Mouse (Mus musculus): ENCODE measurements around the gene Sec14l3.
"Not testable (repeated sequence)": the region's sequence is repeated elsewhere in the genome, so short reads cannot be mapped to it uniquely, and the experiment has no call there.

Sec14l3 gene

GRCm38 (mm10) chr11:4101851-4102250 lies 37.2 kb downstream of the Sec14l3 start:
- no peak for DNase-seq (ENCODE audit: low read depth, low spot score)

- no peak for DNase-seq (ENCODE audit: low read depth, low spot score)
Observed at GRCm38 (mm10) chr11:4103522-4103921, 38.9 kb downstream of the Sec14l3 start.

DNA sequence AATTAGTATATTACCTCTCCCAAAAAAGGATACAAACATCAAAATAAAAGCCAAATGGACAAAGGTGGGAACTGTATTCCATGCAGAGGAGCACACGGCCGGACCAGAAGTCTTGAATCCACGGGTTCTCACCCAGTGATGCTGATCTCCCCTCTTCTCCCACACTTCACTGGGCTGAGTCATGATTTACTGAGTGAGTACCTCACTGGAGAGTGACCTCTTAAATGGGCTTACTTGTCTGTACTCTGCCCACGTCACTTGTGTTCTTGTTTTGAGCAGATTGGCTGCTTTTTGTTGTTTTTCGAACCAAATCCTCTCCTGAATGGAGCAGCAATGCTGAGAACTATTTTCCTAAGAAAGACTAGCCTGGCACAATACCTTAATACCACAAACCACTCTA lies 40.3 kb downstream of the Sec14l3 start:
- DNase-seq (ENCODE audit: low read depth, low spot score): no peak

DNA sequence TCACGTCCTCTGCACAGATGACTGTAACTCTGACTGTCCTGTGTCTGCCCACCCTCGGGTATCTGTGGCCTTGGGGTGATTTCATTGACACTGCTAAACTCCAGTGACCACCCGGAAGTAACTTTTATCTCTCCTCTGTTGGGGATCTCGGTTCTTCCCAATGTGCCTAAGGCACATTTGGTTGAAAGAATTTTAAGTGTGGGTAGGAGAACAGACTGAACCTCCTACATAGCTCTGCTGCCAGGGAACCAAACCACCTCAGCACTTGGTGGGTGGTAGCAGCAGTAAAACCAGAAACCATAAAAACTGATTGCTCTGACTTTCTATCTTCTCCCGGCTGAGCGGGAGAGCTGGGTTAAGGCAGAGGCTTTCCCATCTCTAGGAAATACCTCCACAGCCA lies 40.8 kb downstream of the Sec14l3 start:
- no peak for DNase-seq (ENCODE audit: low read depth, low spot score)

GRCm38 (mm10) chr11:4107901-4108300 lies 43.3 kb downstream of the Sec14l3 start:
- not testable (repeated sequence) for DNase-seq (ENCODE audit: low read depth, low spot score)

- no peak for DNase-seq (ENCODE audit: low read depth, low spot score)
Observed at GRCm38 (mm10) chr11:4108691-4109090, 44.0 kb downstream of the Sec14l3 start.

DNA sequence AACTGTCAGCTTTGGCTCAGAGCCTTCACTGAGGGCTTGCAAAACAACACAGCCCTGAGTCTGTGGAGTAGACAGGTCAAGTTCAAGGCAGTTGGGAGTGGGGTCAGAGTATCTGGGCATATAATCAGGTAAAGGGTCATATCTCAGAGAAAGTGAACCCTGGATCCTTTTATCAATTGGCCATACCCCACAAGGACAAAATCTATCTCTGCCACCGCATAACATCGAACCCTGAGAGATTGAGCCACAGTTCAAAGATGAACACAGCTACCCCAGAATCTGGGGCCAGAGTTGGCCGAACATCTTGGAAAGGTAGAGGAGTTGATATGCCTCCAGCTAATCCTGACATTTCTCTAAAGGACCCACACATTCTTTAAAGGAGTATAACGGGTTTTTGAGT lies 47.4 kb downstream of the Sec14l3 start:
- DNase-seq (ENCODE audit: low read depth, low spot score): no peak

- DNase-seq (ENCODE audit: low read depth, low spot score): no peak
Observed at GRCm38 (mm10) chr11:4112861-4113260, 48.2 kb downstream of the Sec14l3 start.

- no peak for DNase-seq (ENCODE audit: low read depth, low spot score)
Observed at GRCm38 (mm10) chr11:4113496-4113895, 48.9 kb downstream of the Sec14l3 start.

- no peak for DNase-seq (ENCODE audit: low read depth, low spot score)
Observed at GRCm38 (mm10) chr11:4113970-4114369, 49.3 kb downstream of the Sec14l3 start.

- DNase-seq (ENCODE audit: low read depth, low spot score): not testable (repeated sequence)
Observed at GRCm38 (mm10) chr11:4114541-4114940, 49.9 kb downstream of the Sec14l3 start.

- DNase-seq (ENCODE audit: low read depth, low spot score): no peak
Observed at GRCm38 (mm10) chr11:4115407-4115806, 50.8 kb downstream of the Sec14l3 start.

DNA sequence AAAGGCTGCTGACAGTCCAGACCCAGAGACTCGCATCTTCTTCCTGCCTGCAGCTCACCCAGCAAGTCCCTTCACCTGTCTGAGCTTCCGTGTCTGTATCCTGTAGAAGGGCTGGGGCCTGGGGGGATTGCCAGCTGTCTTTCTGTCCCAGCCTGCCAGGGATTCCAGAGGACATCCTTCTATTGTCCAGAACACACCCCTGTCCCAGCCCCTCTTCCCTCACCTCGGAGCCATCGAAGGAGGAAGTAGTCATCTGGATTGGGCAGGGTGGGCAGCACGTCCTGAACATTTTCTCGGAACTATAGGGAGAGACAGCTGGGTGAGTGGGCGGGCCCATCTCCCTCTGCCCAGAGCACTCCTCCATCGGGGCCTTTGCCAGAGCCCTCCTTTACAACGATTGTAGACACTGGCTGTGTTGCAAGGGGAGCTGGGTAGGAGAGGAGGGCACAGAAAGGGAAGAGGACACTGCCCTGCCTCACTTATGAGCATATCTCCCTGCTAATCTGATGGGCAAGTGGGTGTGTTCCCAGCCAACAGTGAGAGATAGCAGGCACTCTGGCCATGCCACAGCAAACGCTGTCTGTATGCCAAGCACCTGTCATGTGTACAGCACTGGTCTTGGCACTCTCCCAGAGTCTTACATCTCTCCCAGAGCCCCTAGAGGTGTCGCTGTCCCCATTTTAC lies 52.0 kb downstream of the Sec14l3 start:
- no peak for DNase-seq (ENCODE audit: low read depth, low spot score)

DNA sequence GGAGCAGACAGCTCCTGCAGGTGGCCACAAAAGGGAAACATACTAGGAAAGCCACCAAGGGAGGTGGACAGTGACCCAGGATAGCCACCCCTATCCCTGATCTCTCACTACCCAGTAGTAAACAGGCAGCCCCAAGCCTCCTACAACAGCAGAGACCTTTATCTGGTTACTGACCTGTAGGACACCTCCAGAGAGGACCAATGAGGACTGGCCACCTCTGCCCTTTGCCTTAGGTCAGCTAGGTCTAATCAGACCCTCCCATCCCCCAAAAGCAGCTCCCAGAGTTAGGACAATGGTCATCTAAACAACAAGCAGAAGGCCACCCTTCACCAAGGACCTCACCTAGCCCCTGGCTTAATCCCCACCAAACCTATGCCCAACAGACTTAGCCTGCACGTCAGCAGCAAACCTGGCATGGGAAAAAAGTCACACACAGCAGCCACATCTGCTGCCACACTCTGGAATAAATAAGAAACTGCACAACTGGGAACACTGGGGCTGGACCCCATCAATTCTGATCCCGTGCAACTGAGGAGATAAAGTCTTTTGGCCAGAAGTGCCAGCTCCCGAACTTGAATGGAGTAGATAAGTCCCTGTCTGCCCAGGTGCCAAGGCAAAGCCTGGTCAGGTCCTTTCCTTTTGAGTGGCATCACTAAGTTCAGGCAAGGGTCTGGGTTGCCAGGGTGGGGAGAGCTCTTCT lies 52.9 kb downstream of the Sec14l3 start:
- DNase-seq (ENCODE audit: low read depth, low spot score): no peak

- peak; percentile 53 for DNase-seq (ENCODE audit: low read depth, low spot score)
Observed at GRCm38 (mm10) chr11:4118081-4118921, 53.7 kb downstream of the Sec14l3 start.

DNA sequence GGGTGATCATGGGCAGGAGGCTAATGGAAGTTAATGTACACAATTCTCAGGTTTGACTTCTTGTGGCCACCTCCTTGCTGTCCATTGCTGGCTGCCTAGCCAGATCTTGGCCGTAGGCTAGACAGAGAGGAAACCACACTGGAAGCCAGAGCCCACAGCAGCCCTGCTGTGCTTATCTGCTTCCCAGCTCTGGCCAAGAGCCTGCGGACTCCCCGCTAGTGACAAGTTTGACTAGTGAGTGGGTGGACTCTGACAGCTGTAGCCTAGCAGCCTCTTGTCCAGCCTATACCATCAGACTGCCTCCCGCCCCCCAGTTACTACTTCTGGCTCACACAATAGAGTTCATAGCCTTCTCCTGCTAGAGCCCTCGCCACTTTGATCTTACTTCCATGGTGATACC lies 55.0 kb downstream of the Sec14l3 start:
- no peak for DNase-seq (ENCODE audit: low read depth, low spot score)

DNA sequence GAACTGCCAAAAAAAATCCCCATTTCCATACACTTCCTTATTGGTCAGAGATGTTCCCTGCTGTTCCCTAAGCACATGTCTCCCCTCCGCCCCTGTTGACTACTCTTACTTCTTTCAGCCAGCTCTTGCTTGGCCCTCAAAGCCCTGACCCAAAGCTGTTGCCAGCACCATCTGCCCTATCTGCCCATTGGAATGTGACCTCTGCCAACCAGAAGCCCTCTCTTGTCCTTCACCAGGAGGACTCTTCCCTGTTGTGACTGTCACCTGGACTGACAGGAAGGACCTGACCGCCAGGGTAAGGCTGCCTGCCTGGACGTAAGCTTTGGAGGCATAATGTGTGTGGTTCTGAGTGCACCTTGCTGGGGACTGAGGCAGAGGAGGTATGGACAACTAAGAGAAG lies 57.0 kb downstream of the Sec14l3 start:
- no peak for DNase-seq (ENCODE audit: low read depth, low spot score)

DNA sequence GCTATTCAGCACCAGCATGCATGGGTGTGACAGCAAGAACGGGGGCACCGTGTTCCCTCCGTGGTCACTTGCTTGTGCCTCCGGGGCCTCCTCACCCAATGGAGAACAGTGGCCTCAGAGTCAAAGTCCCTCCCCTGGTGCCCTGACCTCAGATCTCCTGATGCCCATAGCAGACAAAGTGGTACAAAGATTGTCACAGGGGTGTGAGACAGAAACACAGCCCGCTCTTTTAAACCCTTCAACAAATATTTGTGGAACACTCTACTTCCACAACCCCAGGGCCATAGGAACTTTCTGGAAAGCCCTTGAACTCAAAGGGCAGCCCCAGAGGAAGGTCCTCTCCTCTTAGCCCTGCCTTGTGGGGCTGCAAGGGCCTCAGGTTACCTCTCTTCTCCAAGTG lies 57.6 kb downstream of the Sec14l3 start:
- DNase-seq (ENCODE audit: low read depth, low spot score): no peak

DNA sequence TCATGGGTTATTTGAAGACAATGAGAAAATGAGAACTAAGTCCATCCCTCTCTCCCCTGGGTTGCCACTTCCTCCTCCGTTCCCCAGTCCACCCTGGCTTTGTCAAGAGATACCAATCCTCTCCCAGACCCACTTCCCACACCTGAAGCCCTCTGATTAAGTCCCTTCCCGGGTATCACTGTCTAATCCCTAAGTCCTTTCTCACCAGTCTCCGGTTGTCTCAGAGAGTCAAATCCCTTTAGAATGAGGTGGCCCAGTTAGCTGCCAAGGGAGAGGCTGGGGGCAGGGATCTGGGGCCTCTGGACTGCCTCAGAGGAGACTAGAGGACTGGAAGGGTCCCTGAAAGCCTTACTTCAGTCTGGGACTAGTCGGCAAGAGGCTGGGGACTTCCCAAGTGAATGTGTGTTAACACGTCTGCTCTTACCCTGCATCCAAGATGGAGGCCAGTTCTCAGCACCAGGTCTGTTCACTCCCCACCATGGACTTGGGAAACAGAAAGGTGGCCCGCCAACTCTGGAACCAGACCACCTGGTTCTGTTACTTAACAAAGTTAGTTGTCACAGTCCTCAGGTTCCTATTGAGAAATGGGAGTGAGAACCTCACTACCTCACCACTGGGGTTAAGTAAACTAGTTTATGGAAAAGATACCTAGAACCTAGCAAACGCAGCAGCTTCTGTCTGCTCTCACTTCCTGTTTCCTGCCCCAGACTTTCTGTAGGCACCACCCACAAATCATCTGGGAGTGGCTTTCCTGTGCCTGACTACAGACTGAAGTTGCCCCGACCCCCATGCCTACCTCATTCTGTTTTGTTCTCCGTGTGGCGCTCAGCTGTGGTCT lies 58.3 kb downstream of the Sec14l3 start, which contains the start of gene Sec14l2:
Gene Sec14l2 (minus strand): TSS at position 674 of the 838 bp plus-strand sequence.
- DNase-seq (ENCODE audit: low read depth, low spot score): no peak

DNA sequence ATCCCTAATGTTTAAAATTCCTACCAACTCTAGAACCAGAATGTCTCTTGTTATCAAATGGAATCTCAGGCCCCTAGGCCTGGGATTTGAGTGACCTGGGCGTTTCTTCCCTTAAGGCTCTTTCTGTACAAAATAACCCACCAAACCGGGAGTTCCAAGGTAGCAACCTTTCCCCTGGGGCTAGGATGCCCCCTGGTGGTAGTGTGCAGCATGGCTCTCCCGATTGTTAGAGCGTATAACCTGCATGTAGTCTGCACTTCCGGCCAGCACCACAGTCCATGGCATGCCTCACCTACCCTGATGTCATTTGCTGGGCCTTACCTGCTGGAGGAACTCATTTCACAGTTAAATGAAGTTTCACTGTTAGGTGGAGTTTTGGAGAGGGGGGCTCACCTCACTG lies 59.3 kb downstream of the Sec14l3 start:
- no peak for DNase-seq (ENCODE audit: low read depth, low spot score)

DNA sequence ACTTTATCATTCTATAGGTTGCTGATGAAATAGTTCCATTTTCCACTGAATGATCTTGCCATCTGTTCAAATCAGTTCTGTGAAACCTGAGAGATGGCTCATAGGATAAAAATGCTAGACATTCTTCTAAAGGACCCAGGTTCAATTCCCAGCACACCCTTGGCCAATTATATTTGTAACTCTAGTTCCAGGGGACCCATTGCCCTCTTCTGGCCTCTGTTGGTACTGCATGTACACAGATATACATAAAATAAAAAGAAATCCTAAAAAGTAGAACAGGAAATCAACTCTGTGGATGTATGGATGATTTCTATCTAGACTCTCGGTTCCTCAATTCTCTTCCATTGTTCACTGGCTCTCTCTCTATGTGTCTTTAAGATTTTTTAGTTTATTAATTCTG lies 62.4 kb downstream of the Sec14l3 start:
- DNase-seq (ENCODE audit: low read depth, low spot score): no peak
